Mouse (Mus musculus): ENCODE results near the gene Rcl1. TPM values are rescaled to one million over a fixed set of nuclear protein-coding genes. Genes with fewer than 3 reads are reported as not detected.

The Rcl1 gene
- polyA plus RNA-seq (2015; fragmentation: Nextera tagmentation; extraction: Ambion mirVana) = 63.0 and 67.1 TPM in 2 replicates

DNA sequence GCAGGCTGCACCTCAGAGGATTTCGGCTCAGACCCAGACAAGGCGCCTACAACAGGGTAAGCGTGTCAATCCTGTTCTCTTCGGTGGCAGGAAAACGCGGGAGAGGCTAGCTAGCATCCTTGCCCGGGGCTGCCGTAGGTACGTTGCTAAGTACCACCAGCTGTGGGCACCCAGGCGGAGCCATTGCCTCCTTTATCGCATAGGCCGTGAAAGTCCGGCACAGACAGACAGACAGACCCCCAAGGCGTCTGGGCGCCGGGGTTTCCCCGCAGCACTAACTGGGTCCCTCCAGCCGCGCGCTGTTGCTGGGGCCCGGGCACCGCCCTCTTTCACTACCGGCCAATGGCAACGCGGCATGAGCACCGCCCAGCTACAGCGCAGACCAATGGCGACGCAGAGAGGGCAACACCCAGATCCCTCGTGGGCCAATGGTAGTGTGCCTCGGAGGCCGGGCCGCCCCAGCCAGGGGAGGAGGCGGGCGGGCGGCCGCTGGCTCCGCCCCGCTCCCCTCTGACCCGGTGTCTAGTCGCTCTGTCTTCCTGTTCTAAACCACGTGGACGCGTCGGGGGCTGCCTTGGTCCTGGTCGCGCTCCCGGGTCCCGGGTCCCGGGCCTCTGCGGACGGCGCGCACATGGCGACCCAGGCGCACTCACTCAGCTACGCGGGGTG, at the start of gene Rcl1:
Rcl1 (plus strand) TSS at position 502 of the 669 bp plus-strand sequence.
- peak; percentile 100 for ATAC-seq
- WGBS = under 1% methylated on average over 58 of the region's 58 CpGs
- Histone ChIP-seq H3K4me1 (replicated peaks) (no peaks in the 10 kb centered on the region; the same call in 1 of the 2 replicates), H3K27ac (peak within 1 kb of the TSS; percentile 74), H3K4me3 (replicated peaks) (peak within 1 kb of the TSS; percentile 84), H3K4me2 (replicated peaks) (peak within 1 kb of the TSS; percentile 78), H3K36me3 (no peaks in the 10 kb centered on the region), H3K9me3 (no peaks in the 10 kb centered on the region), H3K27me3 (replicated peaks) (no peaks in the 10 kb centered on the region), H3K9ac (peak within 1 kb of the TSS; percentile 74)

DNA sequence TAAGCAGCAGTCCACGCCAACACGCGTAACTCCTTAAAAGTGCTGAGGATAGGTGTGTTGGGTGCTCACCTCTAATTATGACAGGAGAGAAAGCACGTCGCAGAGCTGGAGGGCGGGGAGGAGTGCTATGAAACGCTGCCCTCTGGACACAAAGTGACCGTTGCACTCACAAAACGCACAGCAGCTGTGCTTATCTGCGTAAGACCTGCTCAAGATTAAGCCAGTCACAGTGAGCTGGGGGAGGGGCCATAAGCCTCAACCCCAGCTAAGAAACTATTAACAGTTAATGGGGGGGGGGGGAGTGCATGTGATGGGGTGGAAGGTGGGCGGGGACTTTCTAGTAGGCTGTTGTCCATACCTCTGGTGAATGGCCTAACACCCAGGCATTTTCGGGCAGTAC, 48.4 kb upstream of the Rcl1 start:
- WGBS = 80% methylated on average over 12 of the region's 12 CpGs
- no peak overlapping the region for H3K4me3 ChIP-seq (replicated peaks)
- no peaks in the 10 kb centered on the region for H3K9me3 ChIP-seq
- no peak overlapping the region for H3K9ac ChIP-seq
- peak; percentile 37; the same call in 1 of the 2 replicates for ATAC-seq
- H3K36me3 ChIP-seq = no peaks in the 10 kb centered on the region
- no peak overlapping the region for H3K27ac ChIP-seq
- H3K27me3 ChIP-seq (replicated peaks) = no peaks in the 10 kb centered on the region
- no peak overlapping the region for H3K4me2 ChIP-seq (replicated peaks)
- peaks cover 7% of the 10 kb centered on the region; the same call in 1 of the 2 replicates for H3K4me1 ChIP-seq (replicated peaks)

DNA sequence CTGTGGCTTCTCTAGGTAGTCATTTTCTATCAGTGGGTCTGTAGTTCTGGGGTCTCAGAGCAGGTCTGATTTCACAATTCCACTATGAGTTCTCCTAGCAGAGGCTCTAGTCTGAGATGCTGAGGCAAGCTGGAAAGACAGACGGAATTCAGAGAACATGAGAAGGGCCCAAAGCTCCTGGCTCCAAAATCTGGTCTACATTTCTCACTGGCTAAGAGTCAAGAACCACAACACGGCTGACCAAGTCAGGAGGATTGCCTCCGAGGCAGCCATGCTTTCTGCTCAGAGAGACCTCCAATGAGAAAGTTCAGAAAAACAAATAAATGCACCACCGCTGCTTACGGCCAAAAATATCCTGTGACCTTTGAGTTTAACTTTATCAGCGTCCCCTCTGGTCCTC, 46.6 kb upstream of the Rcl1 start:
- no peaks in the 10 kb centered on the region for H3K36me3 ChIP-seq
- H3K9ac ChIP-seq = no peak overlapping the region
- ATAC-seq = no peak
- H3K4me1 ChIP-seq (replicated peaks) = 0 out of 2 replicates have a peak, but pooled peaks cover 2% of the 10 kb centered on the region
- no peak overlapping the region for H3K4me2 ChIP-seq (replicated peaks)
- H3K4me3 ChIP-seq (replicated peaks) = no peak overlapping the region
- H3K27me3 ChIP-seq (replicated peaks) = no peaks in the 10 kb centered on the region
- H3K9me3 ChIP-seq = no peaks in the 10 kb centered on the region
- H3K27ac ChIP-seq = no peak overlapping the region
- 65% methylated on average over 6 of the region's 6 CpGs for WGBS

DNA sequence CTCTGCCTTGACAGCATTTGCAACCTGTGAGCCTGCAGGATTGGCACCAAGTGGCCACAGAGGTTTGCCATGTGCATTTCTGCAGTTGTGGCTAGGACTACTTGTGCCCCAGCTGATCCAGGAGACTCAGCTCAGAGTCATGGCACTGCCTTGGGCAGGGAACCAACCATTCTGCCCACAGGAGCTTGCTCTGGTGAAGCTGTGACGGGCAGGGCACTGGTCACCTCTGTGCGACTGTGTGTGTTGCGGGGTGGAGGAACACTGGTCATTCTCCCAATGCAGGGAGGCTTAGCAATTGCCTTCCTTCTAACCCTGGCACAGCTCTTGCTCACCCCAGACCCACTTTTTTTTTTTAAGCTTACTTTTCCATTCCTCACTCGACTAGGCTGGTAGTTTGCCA, 45.7 kb upstream of the Rcl1 start:
- no peak overlapping the region for H3K27ac ChIP-seq
- no peak overlapping the region for H3K9ac ChIP-seq
- H3K4me3 ChIP-seq (replicated peaks) = no peak overlapping the region
- no peaks in the 10 kb centered on the region for H3K36me3 ChIP-seq
- no peaks in the 10 kb centered on the region for H3K27me3 ChIP-seq (replicated peaks)
- WGBS = 89% methylated on average over 4 of the region's 4 CpGs
- no peak overlapping the region for H3K4me2 ChIP-seq (replicated peaks)
- no peaks in the 10 kb centered on the region for H3K9me3 ChIP-seq
- ATAC-seq = no peak
- 0 out of 2 replicates have a peak, but pooled peaks cover 5% of the 10 kb centered on the region for H3K4me1 ChIP-seq (replicated peaks)

DNA sequence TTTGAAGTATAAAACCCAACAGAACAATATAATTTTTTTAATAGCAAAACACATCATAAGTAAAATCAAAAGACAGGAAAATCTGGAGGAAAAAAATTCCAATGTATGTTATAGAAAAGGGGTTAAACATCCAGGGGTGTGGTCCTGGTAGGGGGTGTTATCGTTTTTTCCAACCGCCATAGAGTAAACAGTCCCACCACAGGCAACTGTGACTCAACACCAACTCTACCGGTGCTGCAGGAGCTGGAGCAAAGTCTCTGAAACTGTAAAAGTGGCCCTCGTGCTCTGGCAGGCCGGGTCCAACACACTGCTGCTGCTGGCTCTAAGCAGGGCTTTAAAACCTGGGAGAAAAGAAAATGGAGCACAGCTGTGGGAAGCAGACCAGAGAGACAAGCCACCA, 42.4 kb upstream of the Rcl1 start:
- Histone ChIP-seq H3K9me3 (no peaks in the 10 kb centered on the region), H3K27ac (no peak overlapping the region), H3K4me3 (replicated peaks) (no peak overlapping the region), H3K36me3 (no peaks in the 10 kb centered on the region), H3K4me1 (replicated peaks) (0 out of 2 replicates have a peak, but pooled peaks cover 4% of the 10 kb centered on the region), H3K9ac (no peak overlapping the region), H3K27me3 (replicated peaks) (no peaks in the 10 kb centered on the region), H3K4me2 (replicated peaks) (no peak overlapping the region)
- 70% methylated on average over 5 of the region's 5 CpGs for WGBS
- no peak for ATAC-seq

DNA sequence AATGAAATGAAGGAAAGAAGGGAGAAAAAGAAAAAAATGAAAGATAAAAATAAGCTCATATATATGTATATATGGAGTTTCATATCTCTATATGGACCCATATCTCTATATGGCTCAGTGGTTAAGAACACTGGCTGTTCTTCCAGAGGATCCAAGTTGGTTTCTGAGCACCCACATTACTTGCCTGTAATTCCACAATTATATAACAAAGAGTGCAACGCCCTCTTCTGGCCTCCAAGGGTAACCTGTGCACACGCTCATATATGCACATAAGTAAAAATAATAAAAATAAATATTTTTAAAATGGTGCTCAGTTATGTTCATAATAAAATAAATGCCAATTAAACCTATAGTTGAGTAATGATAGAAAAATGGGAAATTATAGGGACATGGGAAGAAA, 41.5 kb upstream of the Rcl1 start:
- H3K9me3 ChIP-seq = no peaks in the 10 kb centered on the region
- ATAC-seq = no peak
- H3K27ac ChIP-seq = no peak overlapping the region
- 0 out of 2 replicates have a peak, but pooled peaks cover 7% of the 10 kb centered on the region for H3K4me1 ChIP-seq (replicated peaks)
- no peak overlapping the region for H3K4me3 ChIP-seq (replicated peaks)
- H3K36me3 ChIP-seq = no peaks in the 10 kb centered on the region
- 79% methylated on average over 2 of the region's 2 CpGs for whole genome bisulfite sequencing
- no peaks in the 10 kb centered on the region for H3K27me3 ChIP-seq (replicated peaks)
- no peak overlapping the region for H3K4me2 ChIP-seq (replicated peaks)
- H3K9ac ChIP-seq = no peak overlapping the region

DNA sequence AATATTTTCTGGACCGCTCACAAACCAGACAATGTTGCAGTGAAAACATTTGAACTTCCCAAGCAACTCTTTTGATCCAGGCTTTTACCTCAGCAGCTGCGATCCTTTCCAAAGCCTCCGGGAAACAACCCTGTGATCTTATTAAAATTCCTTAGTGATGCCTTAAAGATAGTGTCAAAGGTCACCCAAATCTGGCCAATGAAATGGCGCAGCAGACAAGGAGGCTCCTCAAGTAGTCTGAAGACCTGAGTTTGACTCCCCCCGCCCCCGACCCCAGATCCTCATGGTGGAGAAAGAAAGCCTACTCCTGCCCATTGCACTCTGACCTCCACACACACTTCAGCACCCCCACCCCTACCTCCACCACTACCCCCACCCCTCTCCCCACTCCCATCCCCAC, 40.9 kb upstream of the Rcl1 start:
- WGBS = 34% methylated on average over 6 of the region's 6 CpGs
- 0 out of 2 replicates have a peak, but pooled peaks cover 7% of the 10 kb centered on the region for H3K4me1 ChIP-seq (replicated peaks)
- no peak for ATAC-seq
- H3K4me2 ChIP-seq (replicated peaks) = no peak overlapping the region
- no peak overlapping the region for H3K27ac ChIP-seq
- no peak overlapping the region for H3K9ac ChIP-seq
- H3K9me3 ChIP-seq = no peaks in the 10 kb centered on the region
- H3K4me3 ChIP-seq (replicated peaks) = no peak overlapping the region
- no peaks in the 10 kb centered on the region for H3K36me3 ChIP-seq
- no peaks in the 10 kb centered on the region for H3K27me3 ChIP-seq (replicated peaks)

DNA sequence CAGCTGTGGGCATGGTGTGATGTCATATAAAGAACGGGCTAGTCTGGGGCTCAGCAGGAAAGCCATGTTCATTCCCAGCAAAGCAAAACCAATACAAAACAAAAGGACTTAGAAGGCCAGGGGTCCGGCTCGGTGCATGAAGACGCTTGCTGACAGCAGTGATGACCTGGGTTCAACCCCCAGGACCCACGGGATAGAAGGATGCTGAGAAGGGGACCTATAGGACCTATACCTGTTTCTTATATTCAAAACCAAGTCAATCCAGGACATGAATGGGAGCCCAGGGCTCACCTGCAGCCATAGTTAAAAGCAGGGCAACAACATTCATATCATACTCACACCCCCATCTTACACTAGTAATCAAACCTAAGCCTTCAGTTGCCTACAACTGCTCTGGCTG, 38.2 kb upstream of the Rcl1 start:
- H3K27me3 ChIP-seq (replicated peaks) = no peaks in the 10 kb centered on the region
- no peak for ATAC-seq
- no peak overlapping the region for H3K9ac ChIP-seq
- H3K27ac ChIP-seq = no peak overlapping the region
- H3K4me1 ChIP-seq (replicated peaks) = peaks cover 13% of the 10 kb centered on the region; the same call in 1 of the 2 replicates
- no peaks in the 10 kb centered on the region for H3K9me3 ChIP-seq
- H3K36me3 ChIP-seq = no peaks in the 10 kb centered on the region
- no peak overlapping the region for H3K4me2 ChIP-seq (replicated peaks)
- WGBS = 86% methylated on average over 5 of the region's 5 CpGs
- no peak overlapping the region for H3K4me3 ChIP-seq (replicated peaks)

DNA sequence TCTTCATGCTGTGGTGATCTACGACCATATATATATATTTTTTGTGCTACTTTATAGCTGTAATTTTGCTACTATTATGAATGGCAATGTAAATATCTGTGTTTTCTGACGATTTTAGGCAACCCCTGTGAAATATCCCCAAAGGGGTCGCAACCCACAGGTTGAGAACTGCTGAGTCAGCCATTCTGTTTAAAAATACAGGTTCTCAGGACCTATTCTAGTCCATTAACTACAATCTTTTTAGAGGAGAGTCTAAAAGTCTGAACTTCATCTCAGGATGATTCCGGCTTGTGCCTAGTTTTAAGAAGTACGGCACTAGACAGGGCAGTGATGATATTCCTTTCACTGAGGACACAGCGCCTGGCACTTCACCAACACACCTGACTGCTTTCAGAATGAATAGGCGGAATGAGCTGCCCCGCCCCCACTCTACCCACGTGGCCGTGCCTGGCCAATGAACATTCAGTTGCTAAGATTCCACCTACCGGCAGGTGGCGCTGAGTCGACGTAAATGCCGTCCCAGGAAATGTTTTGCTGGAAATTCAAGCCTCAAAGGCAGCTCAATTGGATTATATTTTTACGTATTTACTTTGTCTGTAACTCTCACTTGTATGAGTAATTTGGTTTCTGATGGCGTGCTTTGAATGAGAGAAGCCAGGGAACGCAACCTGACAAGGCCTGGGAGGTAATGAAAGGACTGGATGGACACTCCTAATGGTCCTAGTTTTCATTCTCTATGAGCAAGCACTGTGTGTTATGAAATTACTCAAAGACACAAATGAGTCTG, 37.4 kb upstream of the Rcl1 start:
- H3K9ac ChIP-seq = no peak overlapping the region
- H3K36me3 ChIP-seq = no peaks in the 10 kb centered on the region
- no peak overlapping the region for H3K4me3 ChIP-seq (replicated peaks)
- no peak overlapping the region for H3K27ac ChIP-seq
- no peaks in the 10 kb centered on the region for H3K9me3 ChIP-seq
- H3K4me2 ChIP-seq (replicated peaks) = peak overlapping the region; percentile 45
- H3K27me3 ChIP-seq (replicated peaks) = no peaks in the 10 kb centered on the region
- WGBS = 16% methylated on average over 18 of the region's 18 CpGs
- ATAC-seq = peak; percentile 76
- peaks cover 13% of the 10 kb centered on the region; the same call in 1 of the 2 replicates for H3K4me1 ChIP-seq (replicated peaks)

DNA sequence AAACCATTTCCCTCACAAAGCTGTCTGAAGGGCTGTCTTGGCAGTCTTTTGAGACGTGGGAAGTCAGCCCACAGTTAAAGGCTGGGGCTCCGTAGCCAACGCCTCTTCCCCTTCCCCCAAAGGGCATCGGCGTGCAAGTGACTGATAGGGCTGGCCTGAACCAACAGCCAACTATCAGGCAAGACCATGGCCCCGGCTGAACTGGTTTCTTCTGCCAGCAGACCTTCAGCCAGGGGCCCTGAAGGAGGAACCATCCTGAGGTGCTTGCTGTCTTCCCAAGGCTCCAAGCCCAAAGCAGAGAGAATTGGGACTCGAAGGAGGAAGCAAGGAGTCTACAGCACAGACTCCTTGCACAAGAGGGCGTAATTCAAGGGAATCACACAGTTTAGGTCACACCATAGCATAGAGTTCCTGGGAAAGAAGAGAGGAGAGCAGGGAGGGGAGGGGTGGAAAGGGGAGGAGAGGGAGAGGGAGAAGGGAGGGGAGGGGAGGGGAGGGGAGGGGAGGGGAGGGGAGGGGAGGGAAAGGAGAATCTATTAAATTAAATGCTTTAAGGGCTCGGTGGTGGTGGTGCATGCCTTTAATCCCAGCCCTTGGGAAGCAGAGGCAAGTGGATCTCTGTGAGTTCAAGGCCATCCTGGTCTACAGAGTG, 36.6 kb upstream of the Rcl1 start:
- Histone ChIP-seq H3K4me2 (replicated peaks) (0 out of 2 replicates have a peak overlapping the region, but pooled peaks have one; percentile 32), H3K9me3 (no peaks in the 10 kb centered on the region), H3K4me1 (replicated peaks) (peaks cover 19% of the 10 kb centered on the region), H3K36me3 (no peaks in the 10 kb centered on the region), H3K9ac (no peak overlapping the region), H3K4me3 (replicated peaks) (no peak overlapping the region), H3K27me3 (replicated peaks) (no peaks in the 10 kb centered on the region), H3K27ac (no peak overlapping the region)
- ATAC-seq = peak; percentile 61
- 65% methylated on average over 9 of the region's 9 CpGs for WGBS

DNA sequence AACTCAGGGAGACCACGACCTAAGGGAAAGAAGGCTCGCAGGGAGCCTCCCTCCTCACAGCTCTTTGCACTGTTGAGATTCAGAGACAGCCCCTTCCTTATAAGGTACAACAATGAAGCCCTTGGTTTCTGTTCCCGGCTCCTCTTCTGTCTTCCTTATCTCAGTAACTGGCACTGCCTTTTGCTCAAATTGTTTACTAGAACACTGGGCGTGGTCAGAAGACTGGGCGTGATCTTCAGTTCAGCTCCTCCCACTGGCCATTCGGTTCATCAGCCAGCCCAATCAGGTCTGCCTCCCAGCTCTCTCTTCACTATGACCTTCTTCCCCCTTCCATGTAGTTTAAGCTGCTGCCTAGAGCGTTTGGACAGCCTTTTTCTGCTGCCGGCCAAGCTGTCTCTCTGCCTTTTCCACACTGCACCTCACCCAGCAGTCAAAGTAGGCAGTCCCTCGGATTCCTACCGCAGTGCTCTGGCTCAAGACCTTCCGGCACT, 34.1 kb upstream of the Rcl1 start:
- H3K27ac ChIP-seq = peak overlapping the region; percentile 56
- 13% methylated on average over 11 of the region's 11 CpGs for WGBS

DNA sequence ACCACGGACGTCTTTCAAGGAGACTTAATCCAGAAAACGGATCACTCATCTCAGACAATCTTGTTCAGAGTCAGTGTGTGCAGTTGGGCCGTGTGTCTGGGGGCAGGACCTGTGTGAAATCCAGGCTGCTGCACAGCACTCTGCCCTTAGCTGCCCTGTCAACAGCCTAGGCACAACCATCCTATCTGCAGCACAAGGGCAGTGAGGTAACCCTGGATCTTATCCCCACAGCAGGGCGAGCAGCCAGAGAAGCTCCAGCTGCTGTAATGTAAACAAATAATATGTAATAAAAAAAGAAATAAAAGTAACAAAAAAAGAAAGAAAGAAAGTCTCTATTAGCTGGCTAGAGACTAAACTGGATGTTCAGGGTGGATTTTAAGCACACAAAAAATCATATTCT, 32.0 kb upstream of the Rcl1 start:
- H3K4me3 ChIP-seq (replicated peaks) = no peak overlapping the region
- peaks cover 15% of the 10 kb centered on the region for H3K4me1 ChIP-seq (replicated peaks)
- H3K27me3 ChIP-seq (replicated peaks) = no peaks in the 10 kb centered on the region
- no peaks in the 10 kb centered on the region for H3K9me3 ChIP-seq
- 56% methylated on average over 5 of the region's 5 CpGs for WGBS
- no peak overlapping the region for H3K9ac ChIP-seq
- H3K36me3 ChIP-seq = no peaks in the 10 kb centered on the region
- H3K4me2 ChIP-seq (replicated peaks) = no peak overlapping the region
- H3K27ac ChIP-seq = no peak overlapping the region
- no peak for ATAC-seq

More for the DNA sequence above, 34.1 kb upstream of the Rcl1 start:
- H3K9ac ChIP-seq = peak overlapping the region; percentile 28; the same call in 1 of the 2 replicates
- peak; percentile 75 for ATAC-seq
- H3K4me2 ChIP-seq (replicated peaks) = peak overlapping the region; percentile 52
- H3K36me3 ChIP-seq = no peaks in the 10 kb centered on the region
- peak overlapping the region; percentile 20 for H3K4me3 ChIP-seq (replicated peaks)
- H3K9me3 ChIP-seq = no peaks in the 10 kb centered on the region
- peaks cover 15% of the 10 kb centered on the region for H3K4me1 ChIP-seq (replicated peaks)
- H3K27me3 ChIP-seq (replicated peaks) = no peaks in the 10 kb centered on the region
